Mouse (Mus musculus) thymus, adult 2 months (tissue): ENCODE data around the gene Rhpn2. TPM values are rescaled to one million over a fixed set of nuclear protein-coding genes. Genes with fewer than 3 reads are reported as not detected.
A peak's percentile ranks its signal among the peaks of the same experiment; 100 is the strongest.

Source experiments
- DNase-seq: peaks from one replicate; pipeline ENCODE4 v3.0.0; 2021
- H3K27ac ChIP-seq: fragments of 200-500 bp; 2 replicates; pipeline ENCODE4 v1.5.1; 2012; ENCODE audit warnings: low read length, control low read depth; ENCODE audit not compliant: control insufficient read depth, insufficient read depth
- H3K27me3 ChIP-seq: fragments of 200-500 bp; 2 replicates; pipeline ENCODE4 v1.6.1; 2012; ENCODE audit warnings: mild to moderate bottlenecking, low read length, moderate library complexity, mixed read lengths; ENCODE audit not compliant: control insufficient read depth, insufficient read depth
- H3K36me3 ChIP-seq: fragments of 200-500 bp; 2 replicates; pipeline ENCODE4 v1.6.1; 2012; ENCODE audit warnings: mild to moderate bottlenecking, low read length, moderate library complexity; ENCODE audit not compliant: control insufficient read depth, insufficient read depth
- H3K4me1 ChIP-seq: fragments of 200-500 bp; replicated peaks from 2 replicates; pipeline ENCODE4 v1.6.1; 2012; ENCODE audit warnings: low read length; ENCODE audit not compliant: control insufficient read depth, insufficient read depth
- H3K4me3 ChIP-seq: fragments of 200-500 bp; 2 replicates; pipeline ENCODE4 v1.5.1; 2012; ENCODE audit warnings: mild to moderate bottlenecking, low read length, control low read depth, moderate library complexity; ENCODE audit not compliant: control insufficient read depth, insufficient read depth
- CTCF ChIP-seq: fragments of 200-500 bp; IDR thresholded peaks from 2 replicates; pipeline ENCODE4 v1.5.1; 2012; ENCODE audit warnings: mild to moderate bottlenecking, control low read depth, low read length, moderate library complexity, borderline replicate concordance; ENCODE audit not compliant: control insufficient read depth, poor library complexity, insufficient read depth; ENCODE audit errors: extremely low read depth
- POLR2A ChIP-seq: fragments of 200-500 bp; IDR thresholded peaks from 2 replicates; pipeline ENCODE4 v1.6.1; 2012; ENCODE audit warnings: mild to moderate bottlenecking, low read length, control low read depth, moderate library complexity; ENCODE audit not compliant: control insufficient read depth, poor library complexity, insufficient read depth; ENCODE audit errors: extremely low read depth
- WGBS: fragments of 180-500 bp; shearing (Covaris S2); methylation state at CpG from one replicate; pipeline ENCODE4 v1.1.7; 2018; 5-methylcytosine and 5-hydroxymethylcytosine counted together
- polyA plus RNA-seq: library from polyadenylated mRNA; depleted of rRNA; stranded (reverse); fragments of >200 nt; gene quantifications from 2 replicates; pipeline ENCODE4 v1.2.3, GENCODE M21; 2012; rRNA removed

Gene Rhpn2
- polyA plus RNA-seq, 1 experiment, result 1.3 TPM

- Histone ChIP-seq H3K27me3 (no peaks in the 10 kb centered on the region), H3K36me3 (peaks cover 18% of the 10 kb centered on the region), H3K4me3 (no peak overlapping the region), H3K4me1 (peaks cover 8% of the 10 kb centered on the region), H3K27ac (no peak overlapping the region)
- WGBS, result 98% methylated on average over 4 of the region's 4 CpGs
- DNase-seq, result no peak
- TF ChIP-seq CTCF (no peak), POLR2A (no peak)
Observed at GRCm38 (mm10) chr7:35401169-35401568, 67.2 kb downstream of the Rhpn2 start.

GRCm38 (mm10) chr7:35415226-35415625 lies 81.3 kb downstream of the Rhpn2 start:
- 73% methylated on average over 5 of the region's 5 CpGs for WGBS
- Histone ChIP-seq H3K4me3 (no peak overlapping the region), H3K27ac (peak overlapping the region; percentile 61), H3K4me1 (peaks cover 16% of the 10 kb centered on the region), H3K27me3 (no peaks in the 10 kb centered on the region), H3K36me3 (peaks cover 6% of the 10 kb centered on the region)
- TF ChIP-seq CTCF (no peak), POLR2A (no peak)
- no peak for DNase-seq

- 0 out of 2 replicates have a peak overlapping the region, but pooled peaks have one; percentile 38 for H3K27ac ChIP-seq
- TF ChIP-seq CTCF, result no peak
- TF ChIP-seq POLR2A, result no peak
- peaks cover 16% of the 10 kb centered on the region for H3K4me1 ChIP-seq
- DNase-seq, result no peak
- H3K4me3 ChIP-seq, result no peak overlapping the region
- 85% methylated on average over 9 of the region's 9 CpGs for WGBS
- no peaks in the 10 kb centered on the region for H3K27me3 ChIP-seq
- peaks cover 13% of the 10 kb centered on the region for H3K36me3 ChIP-seq
Observed at GRCm38 (mm10) chr7:35415801-35416653, 82.1 kb downstream of the Rhpn2 start.

- no peak overlapping the region for H3K27ac ChIP-seq
- DNase-seq, result no peak
- TF ChIP-seq POLR2A (no peak), CTCF (no peak)
- no peak overlapping the region for H3K4me3 ChIP-seq
- 96% methylated on average over 5 of the region's 5 CpGs for WGBS
- H3K4me1 ChIP-seq, result peaks cover 16% of the 10 kb centered on the region
- H3K36me3 ChIP-seq, result peaks cover 13% of the 10 kb centered on the region
- H3K27me3 ChIP-seq, result no peaks in the 10 kb centered on the region
Observed at GRCm38 (mm10) chr7:35416654-35416948, 82.6 kb downstream of the Rhpn2 start.

- Histone ChIP-seq H3K36me3 (peaks cover 13% of the 10 kb centered on the region), H3K27ac (no peak overlapping the region), H3K27me3 (no peaks in the 10 kb centered on the region), H3K4me1 (no peaks in the 10 kb centered on the region), H3K4me3 (no peak overlapping the region)
- TF ChIP-seq POLR2A, result no peak
- TF ChIP-seq CTCF, result no peak
- DNase-seq, result no peak
- WGBS, result 95% methylated on average over 10 of the region's 10 CpGs
Observed at GRCm38 (mm10) chr7:35423071-35423470, 89.1 kb downstream of the Rhpn2 start.

- H3K27me3 ChIP-seq, result no peaks in the 10 kb centered on the region
- no peak for DNase-seq
- no peak overlapping the region for H3K27ac ChIP-seq
- 95% methylated on average over 10 of the region's 10 CpGs for WGBS
- TF ChIP-seq POLR2A, result no peak
- no peak for TF ChIP-seq CTCF
- H3K36me3 ChIP-seq, result no peaks in the 10 kb centered on the region; the same call in 1 of the 2 replicates
- no peak overlapping the region for H3K4me3 ChIP-seq
- H3K4me1 ChIP-seq, result no peaks in the 10 kb centered on the region
Observed at GRCm38 (mm10) chr7:35428146-35428545, 94.2 kb downstream of the Rhpn2 start.

- H3K4me3 ChIP-seq, result no peak overlapping the region
- peaks cover 7% of the 10 kb centered on the region for H3K36me3 ChIP-seq
- no peak for DNase-seq
- TF ChIP-seq POLR2A (no peak), CTCF (no peak)
- H3K27me3 ChIP-seq, result no peaks in the 10 kb centered on the region
- WGBS, result 94% methylated on average over 9 of the region's 9 CpGs
- H3K27ac ChIP-seq, result no peak overlapping the region
- no peaks in the 10 kb centered on the region for H3K4me1 ChIP-seq
Observed at GRCm38 (mm10) chr7:35435266-35435665, 101.3 kb downstream of the Rhpn2 start.

Other genes starting within 250 kb of the Rhpn2 start
- 56.3 and 84.1 TPM in 2 replicates for gene Cebpa, start 214.9 kb upstream of the Rhpn2 start, polyA plus RNA-seq
- 7.9 and 11.1 TPM in 2 replicates for gene Slc7a10, start 147.8 kb upstream of the Rhpn2 start, polyA plus RNA-seq
- 2.4 TPM in 2 replicates for gene Lrp3, start 118.7 kb upstream of the Rhpn2 start, polyA plus RNA-seq
- 5.8 and 6.0 TPM in 2 replicates for gene Gpatch1, start 15.7 kb upstream of the Rhpn2 start, polyA plus RNA-seq
- gene Faap24, start 62.7 kb downstream of the Rhpn2 start, polyA plus RNA-seq, result 8.3 and 8.8 TPM in 2 replicates
- gene Cep89, start 62.9 kb downstream of the Rhpn2 start, polyA plus RNA-seq, result 17.9 and 21.2 TPM in 2 replicates
- gene Slc7a9, start 114.6 kb downstream of the Rhpn2 start, polyA plus RNA-seq, result 0.19 and 0.27 TPM in 2 replicates
- 0.24 TPM in 1 of 2 replicates, not detected in the other for gene Tdrd12, start 203.6 kb downstream of the Rhpn2 start, polyA plus RNA-seq
- 40.2 and 44.1 TPM in 2 replicates for gene Nudt19, start 222.1 kb downstream of the Rhpn2 start, polyA plus RNA-seq